ENCODE assay signal across 9 mouse cellular contexts in genomic region chr5:136919546-136920301, GRCm38 (mm10). TPM values are rescaled to one million over a fixed set of nuclear protein-coding genes. Genes with fewer than 3 reads are reported as not detected.
DNase-seq lines count a peak whose midpoint lies in the region; ATAC-seq and TF ChIP-seq lines count a peak whose summit lies in the region.
"Had no signal": no experiment of that assay in that cellular context is flagged by ENCODE, and none has a peak within 500 bp of the region (broad histone marks: within the 10 kb centered on the region; RNA-seq: fewer than 3 reads in every experiment).

No protein-coding gene starts in this region.

- whole genome bisulfite sequencing in hindbrain, embryonic 12.5 days, result 25% methylated on average over 17 of the region's 18 CpGs
- WGBS in midbrain, embryonic 14.5 days, result 21% methylated on average over 18 of the region's 18 CpGs

- TF ChIP-seq CTCF in testis, adult 2 months (IDR thresholded peaks at IDR 0.05; ENCODE audit: control insufficient read depth, insufficient read depth, insufficient replicate concordance, low read depth, low read length), result no peak

- H3K27me3 ChIP-seq in erythroblast, embryonic 14.5 days (ENCODE audit: control insufficient read depth), result no peaks in the 10 kb centered on the region
- H3K27me3 ChIP-seq in testis, adult 2 months (ENCODE audit: control insufficient read depth, insufficient read depth, low read length), result no peaks in the 10 kb centered on the region
- 0 out of 2 replicates have a peak, but pooled peaks cover 3% of the 10 kb centered on the region for H3K27me3 ChIP-seq in hindbrain, embryonic 12.5 days
- no peaks in the 10 kb centered on the region for H3K27me3 ChIP-seq in midbrain, embryonic 14.5 days (ENCODE audit: control insufficient read depth, insufficient read depth, low read length)
- H3K27me3 ChIP-seq: Patski had no signal

- peak overlapping the region; percentile 77 for H3K4me2 ChIP-seq in hindbrain, embryonic 12.5 days (replicated peaks)
- H3K4me2 ChIP-seq in midbrain, embryonic 14.5 days (ENCODE audit: low read length), result peak overlapping the region; percentile 81

- H3K4me3 ChIP-seq in erythroblast, embryonic 14.5 days (replicated peaks), result peak overlapping the region; percentile 68
- H3K4me3 ChIP-seq in testis, adult 2 months (ENCODE audit: control insufficient read depth, low read depth, low read length), result peak overlapping the region; percentile 91
- peak overlapping the region; percentile 53 for H3K4me3 ChIP-seq in hindbrain, embryonic 12.5 days
- peak overlapping the region; percentile 57 for H3K4me3 ChIP-seq in midbrain, embryonic 14.5 days (replicated peaks; ENCODE audit: low read depth, low read length)

- H3K4me1 ChIP-seq in erythroblast, embryonic 14.5 days (ENCODE audit: control insufficient read depth), result peaks cover 21% of the 10 kb centered on the region
- peaks cover 10% of the 10 kb centered on the region for H3K4me1 ChIP-seq in testis, adult 2 months (ENCODE audit: control insufficient read depth, insufficient read depth, low read length)
- peaks cover 7% of the 10 kb centered on the region for H3K4me1 ChIP-seq in hindbrain, embryonic 12.5 days
- H3K4me1 ChIP-seq in midbrain, embryonic 14.5 days (ENCODE audit: control insufficient read depth, insufficient read depth, low read length), result peaks cover 5% of the 10 kb centered on the region; the same call in 1 of the 2 replicates

- H3K27ac ChIP-seq in testis, adult 2 months (ENCODE audit: control insufficient read depth, insufficient read depth, low read depth, low read length), result peak overlapping the region; percentile 92
- H3K27ac ChIP-seq in hindbrain, embryonic 12.5 days, result no peak overlapping the region
- no peak overlapping the region for H3K27ac ChIP-seq in midbrain, embryonic 14.5 days (replicated peaks; ENCODE audit: low read depth, low read length)

- H3K9me3 ChIP-seq in erythroblast, embryonic 14.5 days (ENCODE audit: control insufficient read depth, low read length), result peaks cover 3% of the 10 kb centered on the region; the same call in 1 of the 2 replicates
- H3K9me3 ChIP-seq in hindbrain, embryonic 12.5 days (replicated peaks), result no peaks in the 10 kb centered on the region
- H3K9me3 ChIP-seq in midbrain, embryonic 14.5 days (ENCODE audit: control insufficient read depth, low read length), result no peaks in the 10 kb centered on the region

- no peak for DNase-seq in testis, postnatal 10 days (ENCODE audit: low spot score)
- DNase-seq in midbrain, embryonic 14.5 days, result peak; percentile 24
- no peak for DNase-seq in T-cell, adult 2 months (ENCODE audit: low spot score)
- DNase-seq in gastrocnemius, postnatal 10 days, result no peak

- no peak for ATAC-seq in erythroblast, adult 5-6 weeks (replicated peaks; ENCODE audit: low FRiP score, poor library complexity, severe bottlenecking)
- peak; percentile 36 for ATAC-seq in hindbrain, embryonic 12.5 days (ENCODE audit: low FRiP score)
- 0 out of 2 replicates have a peak, but pooled peaks have one; percentile 31 for ATAC-seq in midbrain, embryonic 14.5 days (ENCODE audit: low FRiP score, low TSS enrichment)

- peak overlapping the region; percentile 72 for H3K9ac ChIP-seq in hindbrain, embryonic 12.5 days
- peak overlapping the region; percentile 63 for H3K9ac ChIP-seq in midbrain, embryonic 14.5 days (replicated peaks; ENCODE audit: low read length)

- peaks cover 16% of the 10 kb centered on the region for H3K36me3 ChIP-seq in erythroblast, embryonic 14.5 days (ENCODE audit: control insufficient read depth)
- peaks cover 14% of the 10 kb centered on the region for H3K36me3 ChIP-seq in testis, adult 2 months (ENCODE audit: control insufficient read depth, insufficient read depth, low read length)
- no peaks in the 10 kb centered on the region for H3K36me3 ChIP-seq in hindbrain, embryonic 12.5 days
- no peaks in the 10 kb centered on the region for H3K36me3 ChIP-seq in midbrain, embryonic 14.5 days (ENCODE audit: control insufficient read depth, insufficient read depth, low read length)

- TF ChIP-seq POLR2A in testis, adult 2 months (IDR thresholded peaks at IDR 0.05; ENCODE audit: control insufficient read depth, low read depth, low read length), result no peak

RNA-seq across cellular contexts. Expression of gene Ift22, which starts 11.8 kb away (rescaled TPM):
- polyA plus RNA-seq in erythroblast, embryonic 14.5 days (2012), result 0.02 and 0.24 TPM in 2 replicates
- 1.7 and 4.8 TPM in 2 replicates for total RNA-seq in erythroblast, adult 5-6 weeks (2015; ENCODE audit: low replicate concordance)
- total RNA-seq in erythroblast, adult 5-6 weeks (2017; ENCODE audit: low replicate concordance), result 0.28 and 1.3 TPM in 2 replicates
- polyA plus RNA-seq in testis, adult 2 months (2012; rRNA removed), result 133 TPM in 2 replicates
- polyA plus RNA-seq in hindbrain, embryonic 12.5 days (2016; fragmentation: Nextera tagmentation; extraction: Ambion mirVana), result 94.9 and 106 TPM in 2 replicates
- polyA plus RNA-seq in midbrain, embryonic 14.5 days (2014; fragmentation: Nextera tagmentation; extraction: Ambion mirVana), result 133 and 143 TPM in 2 replicates
- total RNA-seq in gastrocnemius, postnatal 10 days (2021), result 1 to 10 TPM; 7.3 to 8.3 TPM

RNA-seq across cellular contexts. Expression of gene Fis1, which starts 33.4 kb away (rescaled TPM):
- polyA plus RNA-seq in erythroblast, embryonic 14.5 days (2012), result 325 and 364 TPM in 2 replicates
- total RNA-seq in erythroblast, adult 5-6 weeks (2015; ENCODE audit: low replicate concordance), result 160 and 175 TPM in 2 replicates
- total RNA-seq in erythroblast, adult 5-6 weeks (2017; ENCODE audit: low replicate concordance), result 65.3 and 70.5 TPM in 2 replicates
- polyA plus RNA-seq in testis, adult 2 months (2012; rRNA removed), result 71.3 and 76.5 TPM in 2 replicates
- 294 and 324 TPM in 2 replicates for polyA plus RNA-seq in hindbrain, embryonic 12.5 days (2016; fragmentation: Nextera tagmentation; extraction: Ambion mirVana)
- 440 and 487 TPM in 2 replicates for polyA plus RNA-seq in midbrain, embryonic 14.5 days (2014; fragmentation: Nextera tagmentation; extraction: Ambion mirVana)
- total RNA-seq in gastrocnemius, postnatal 10 days (2021), result 100 to 1,000 TPM; 151 to 154 TPM

RNA-seq across cellular contexts. Expression of gene Col26a1, which starts 36.7 kb away (rescaled TPM):
- 0.02 TPM in 2 replicates for polyA plus RNA-seq in erythroblast, embryonic 14.5 days (2012)
- total RNA-seq in erythroblast, adult 5-6 weeks (2015; ENCODE audit: low replicate concordance), result not detected in 2 replicates
- total RNA-seq in erythroblast, adult 5-6 weeks (2017; ENCODE audit: low replicate concordance), result not detected in 2 replicates
- polyA plus RNA-seq in testis, adult 2 months (2012; rRNA removed), result 134 and 135 TPM in 2 replicates
- polyA plus RNA-seq in hindbrain, embryonic 12.5 days (2016; fragmentation: Nextera tagmentation; extraction: Ambion mirVana), result 115 and 124 TPM in 2 replicates
- polyA plus RNA-seq in midbrain, embryonic 14.5 days (2014; fragmentation: Nextera tagmentation; extraction: Ambion mirVana), result 8.3 and 16.2 TPM in 2 replicates
- total RNA-seq in gastrocnemius, postnatal 10 days (2021), result 10 to 100 TPM; 24.4 to 28.0 TPM

RNA-seq across cellular contexts. Expression of gene Cldn15, which starts 46.7 kb away (rescaled TPM):
- polyA plus RNA-seq in erythroblast, embryonic 14.5 days (2012), result 0.03 and 0.04 TPM in 2 replicates
- 5.8 and 14.0 TPM in 2 replicates for total RNA-seq in erythroblast, adult 5-6 weeks (2015; ENCODE audit: low replicate concordance)
- total RNA-seq in erythroblast, adult 5-6 weeks (2017; ENCODE audit: low replicate concordance), result 11.0 and 19.1 TPM in 2 replicates
- 0.25 and 0.58 TPM in 2 replicates for polyA plus RNA-seq in testis, adult 2 months (2012; rRNA removed)
- polyA plus RNA-seq in hindbrain, embryonic 12.5 days (2016; fragmentation: Nextera tagmentation; extraction: Ambion mirVana), result 0.25 and 0.28 TPM in 2 replicates
- polyA plus RNA-seq in midbrain, embryonic 14.5 days (2014; fragmentation: Nextera tagmentation; extraction: Ambion mirVana), result 0.13 and 0.31 TPM in 2 replicates
- 1 to 10 TPM; 2.5 to 2.6 TPM for total RNA-seq in gastrocnemius, postnatal 10 days (2021)

Comparison
In these comparisons a context has a peak if more than half of its experiments do, and no peak if none do; other contexts are left out.
1. RNA of gene Ift22, which starts 11.8 kb away (polyA plus RNA-seq): 133 TPM in testis, adult 2 months, 133 to 143 TPM in midbrain, embryonic 14.5 days and 94.9 to 106 TPM in hindbrain, embryonic 12.5 days; 0.02 to 0.24 TPM in erythroblast, embryonic 14.5 days; every median in the first group is over 10 times any median in the second.
2. Peak in every context shown above with its lines, with median percentiles within 50 percentile points of each other: H3K4me3 ChIP-seq.